Mouse (Mus musculus) kidney, adult 2 months (tissue): ENCODE data around the gene Dus2.

Source experiments
- CTCF ChIP-seq: fragments of 200-500 bp; conservative IDR thresholded peaks from 2 replicates; pipeline ENCODE4 v1.5.1; 2011; ENCODE audit warnings: low read depth, mild to moderate bottlenecking, control low read depth, low read length, moderate library complexity, mixed read lengths; ENCODE audit not compliant: insufficient read depth, insufficient read length
- POLR2A ChIP-seq: fragments of 200-500 bp; IDR thresholded peaks from one replicate; pipeline ENCODE4 v1.6.1; 2011; ENCODE audit warnings: low read depth, low read length, control low read depth

DNA sequence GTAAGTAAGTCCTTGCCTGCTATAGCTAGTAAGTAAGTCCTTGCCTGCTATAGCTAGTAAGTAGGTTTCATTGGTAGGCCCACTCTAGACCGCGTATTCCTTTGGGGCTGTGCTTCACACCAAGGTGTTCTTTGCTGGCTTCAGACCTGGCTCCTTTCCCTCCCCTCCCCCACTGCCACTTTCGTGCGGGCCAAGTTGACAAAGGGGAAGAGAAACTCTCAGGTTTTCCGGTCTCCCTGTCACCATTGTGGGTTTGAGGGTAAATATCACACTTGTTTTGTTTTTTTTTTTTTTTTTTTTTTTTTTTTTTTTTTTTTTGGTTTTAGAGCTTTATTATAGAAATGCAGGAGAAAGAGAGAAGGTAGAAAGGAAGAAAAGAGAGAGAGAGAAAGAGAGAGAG, 1.4 kb downstream of the Dus2 start:
- TF ChIP-seq CTCF (no peak), POLR2A (no peak)
